Mouse (Mus musculus) adipose tissue, adult 10 weeks (tissue): ENCODE results near the gene Stx4a. TPM values are rescaled to one million over a fixed set of nuclear protein-coding genes. Genes with fewer than 3 reads are reported as not detected.

Source experiments
- polyA plus RNA-seq: library from polyadenylated mRNA; stranded (reverse); fragments of 350-450 nt; fragmentation: Illumina TruSeq; extraction: RNeasy Lipid Tissue Mini Kit (QIAGEN cat#74804); gene quantifications from one replicate; pipeline ENCODE4 v1.2.3, GENCODE M21; 2014; ENCODE audit warnings: low read depth, low replicate concordance

Gene Stx4a
- 96.8 TPM for polyA plus RNA-seq

DNA sequence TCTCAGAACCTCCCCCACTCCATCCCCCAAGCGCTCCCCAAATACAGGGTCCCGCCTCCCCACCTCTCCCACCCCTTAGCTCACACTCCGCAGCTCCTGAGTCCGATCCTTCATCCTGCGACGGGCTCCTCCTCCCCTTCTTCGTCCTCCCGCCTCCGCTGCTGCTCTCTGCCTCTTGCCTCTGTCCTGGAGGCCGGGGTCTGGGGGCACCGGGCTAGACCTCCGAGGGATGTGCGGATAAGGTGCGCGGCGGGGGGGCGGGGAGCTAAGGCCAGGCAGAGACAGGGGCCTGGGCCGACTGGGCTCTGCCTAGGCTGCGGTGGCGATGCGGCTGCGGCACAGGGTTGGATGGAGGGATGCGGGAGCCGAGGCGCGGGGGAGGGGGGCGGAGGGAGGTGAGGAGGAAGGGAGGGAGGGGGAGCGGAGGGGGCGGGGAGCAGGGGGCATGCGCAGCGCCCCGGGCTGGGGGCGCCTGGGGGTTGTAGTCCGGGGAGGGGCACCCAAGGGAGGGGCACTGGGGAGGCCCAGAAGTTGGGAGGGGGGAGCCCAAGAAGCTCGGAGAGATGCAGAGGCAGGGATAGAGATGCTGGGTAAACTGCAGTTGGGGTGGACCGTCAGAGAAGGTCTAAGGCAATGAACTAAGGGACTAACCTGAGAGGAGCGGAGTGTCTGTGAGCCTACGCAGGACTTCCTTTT, at the start of gene Stx4a, which contains the start of gene Stx1b:
Gene Stx4a, plus strand, starts transcription at position 119 of the 696 bp plus-strand sequence.
Gene Stx1b, minus strand, starts transcription at position 374 of the 696 bp plus-strand sequence.

GRCm38 (mm10) chr7:127776426-127776825, 47.7 kb upstream of the Stx4a start, which contains the start of gene Setd1a:
Gene Setd1a (plus strand): TSS chr7:127776670.

GRCm38 (mm10) chr7:127785308-127785707, 38.8 kb upstream of the Stx4a start, which contains the start of gene Gm49388:
Gene Gm49388 (plus strand): TSS chr7:127785608.

GRCm38 (mm10) chr7:127800435-127801009, 23.6 kb upstream of the Stx4a start, which contains the start of gene Hsd3b7:
Gene Hsd3b7 (plus strand): TSS chr7:127800604.

GRCm38 (mm10) chr7:127876041-127876466, 52.0 kb downstream of the Stx4a start, which contains the start of gene Zfp646:
Gene Zfp646 (plus strand): TSS chr7:127876221.

DNA sequence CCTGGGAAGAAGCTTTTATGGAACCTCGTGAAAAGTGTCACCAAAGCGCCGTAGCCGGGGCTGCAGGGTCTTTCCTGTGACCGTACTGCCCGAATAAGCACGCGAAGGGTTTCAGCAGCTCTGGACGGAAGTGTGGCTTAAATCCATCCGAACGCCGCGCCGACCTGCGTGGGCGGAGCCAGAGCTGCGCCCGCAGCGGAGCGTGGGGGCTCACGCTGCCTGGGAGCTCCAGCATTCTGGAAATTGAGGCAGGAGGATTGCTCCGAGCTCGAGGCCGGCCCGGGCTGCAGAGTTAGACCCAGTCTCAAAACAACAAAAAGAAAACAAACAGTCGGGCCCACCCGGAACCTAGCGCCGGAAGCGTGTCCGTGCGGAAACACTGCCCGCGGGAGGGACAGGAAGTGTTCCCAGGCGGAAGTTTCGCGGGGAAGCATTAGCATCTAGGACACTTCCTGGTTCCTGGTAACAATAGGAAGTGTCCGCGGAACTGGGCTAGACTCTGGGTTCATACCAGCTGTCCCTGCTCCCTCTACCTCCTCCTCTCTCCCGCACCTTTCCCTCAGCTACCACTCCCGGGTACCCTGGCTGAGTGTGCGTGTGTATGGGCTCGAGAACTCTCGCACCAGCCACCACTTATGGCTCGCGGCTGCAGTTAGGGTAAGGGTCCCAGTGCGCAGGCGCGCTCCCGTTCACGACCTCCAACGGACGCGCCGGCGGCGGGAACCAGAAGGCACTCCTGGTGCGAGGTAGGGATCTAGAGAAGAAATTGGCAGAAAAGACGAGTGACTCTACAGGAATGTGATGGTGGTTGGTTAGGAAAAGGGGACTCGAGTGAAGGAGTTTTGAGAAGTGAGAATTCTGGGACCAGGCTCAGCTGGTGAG, 52.6 kb downstream of the Stx4a start, which contains the start of gene Zfp668:
Gene Zfp668, minus strand, starts transcription at position 362 of the 882 bp plus-strand sequence.

DNA sequence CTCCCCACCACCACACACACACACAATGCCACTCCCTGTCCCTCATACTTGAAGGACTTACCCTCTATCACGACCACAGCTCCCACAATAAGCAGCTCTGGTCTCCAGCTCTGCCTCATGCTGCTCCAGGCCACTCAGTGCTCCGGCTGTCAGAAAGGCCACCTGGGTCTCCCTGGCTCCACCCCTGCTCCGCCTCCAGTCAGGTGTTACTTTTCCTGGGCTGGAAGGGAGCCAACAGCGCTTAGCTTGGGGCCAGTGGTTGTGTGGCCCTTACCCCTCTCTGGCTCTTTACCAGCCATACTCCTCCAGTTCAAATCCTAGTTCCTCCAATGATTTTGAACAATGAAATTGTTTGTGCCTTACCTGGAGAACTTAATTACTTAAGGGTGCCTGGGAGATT, 66.7 kb downstream of the Stx4a start, which contains the start of gene Prss53:
Gene Prss53, minus strand, starts transcription at position 173 of the 400 bp plus-strand sequence.

GRCm38 (mm10) chr7:127895442-127895841, 71.3 kb downstream of the Stx4a start, which contains the start of the genes Gm21974 and Vkorc1:
Gene Gm21974 (minus strand): TSS chr7:127895454.
Gene Vkorc1 (minus strand): TSS chr7:127895617.

Other genes with a start within 250 kb of the Stx4a start
- gene Ccdc189, start 235.7 kb upstream of the Stx4a start, polyA plus RNA-seq = 22.1 TPM
- 33.6 TPM for gene Rnf40, start 235.5 kb upstream of the Stx4a start, polyA plus RNA-seq
- 14.8 TPM for gene Zfp629, start 208.5 kb upstream of the Stx4a start, polyA plus RNA-seq
- 26.6 TPM for gene Bcl7c, start 115.4 kb upstream of the Stx4a start, polyA plus RNA-seq
- 11.1 TPM for gene Ctf1, start 111.6 kb upstream of the Stx4a start, polyA plus RNA-seq
- not detected for gene Ctf2, start 92.1 kb upstream of the Stx4a start, polyA plus RNA-seq
- gene Fbxl19, start 79.8 kb upstream of the Stx4a start, polyA plus RNA-seq = 20.0 TPM
- gene Orai3, start 54.5 kb upstream of the Stx4a start, polyA plus RNA-seq = 28.1 TPM
- gene Setd1a, start 47.6 kb upstream of the Stx4a start, polyA plus RNA-seq = 21.7 TPM
- gene Gm49388, start 38.7 kb upstream of the Stx4a start, polyA plus RNA-seq = not detected
- gene Hsd3b7, start 23.7 kb upstream of the Stx4a start, polyA plus RNA-seq = 98.2 TPM
- 20.3 TPM for gene Stx1b, start 255 bp downstream of the Stx4a start, polyA plus RNA-seq
- gene Zfp646, start 51.9 kb downstream of the Stx4a start, polyA plus RNA-seq = 22.6 TPM
- gene Zfp668, start 52.5 kb downstream of the Stx4a start, polyA plus RNA-seq = 4.7 TPM
- 1.4 TPM for gene Prss53, start 66.7 kb downstream of the Stx4a start, polyA plus RNA-seq
- gene Gm21974, start 71.2 kb downstream of the Stx4a start, polyA plus RNA-seq = not detected
- 119 TPM for gene Vkorc1, start 71.3 kb downstream of the Stx4a start, polyA plus RNA-seq
- gene Bckdk, start 79.8 kb downstream of the Stx4a start, polyA plus RNA-seq = 67.6 TPM
- gene Kat8, start 88.2 kb downstream of the Stx4a start, polyA plus RNA-seq = 28.2 TPM
- gene Prss8, start 105.8 kb downstream of the Stx4a start, polyA plus RNA-seq = 46.6 TPM
- gene Prss36, start 122.4 kb downstream of the Stx4a start, polyA plus RNA-seq = 15.2 TPM
- 459 TPM for gene Fus, start 143.2 kb downstream of the Stx4a start, polyA plus RNA-seq
- gene Pycard, start 169.6 kb downstream of the Stx4a start, polyA plus RNA-seq = 32.7 TPM
- gene Trim72, start 179.7 kb downstream of the Stx4a start, polyA plus RNA-seq = 0.87 TPM
- 13.7 TPM for gene Itgam, start 238.3 kb downstream of the Stx4a start, polyA plus RNA-seq
- 0.06 TPM for gene Gm49368, start 238.4 kb downstream of the Stx4a start, polyA plus RNA-seq